Mouse (Mus musculus) kidney, postnatal 4 days (tissue): ENCODE data around the gene Npcd.

ENCODE experiments used
- DNase-seq, 2 experiments: peaks; one replicate each; pipeline ENCODE4 v3.0.0; 2021; ENCODE audit warnings: mixed read lengths in 2 of 2

Gene Npcd

GRCm38 (mm10) chr15:79765361-79765760 lies 68.7 kb downstream of the Npcd start:
- peak in 1 of 2 experiments; percentile 52 for DNase-seq

- DNase-seq: no peak
These were observed 69.3 kb downstream of the Npcd start for GRCm38 (mm10) chr15:79764539-79765267.

GRCm38 (mm10) chr15:79763601-79764246 lies 70.3 kb downstream of the Npcd start:
- DNase-seq: no peak

GRCm38 (mm10) chr15:79763001-79763400 lies 71.0 kb downstream of the Npcd start:
- no peak for DNase-seq

GRCm38 (mm10) chr15:79760956-79761355 lies 73.1 kb downstream of the Npcd start:
- no peak for DNase-seq

- no peak for DNase-seq
These were observed 76.9 kb downstream of the Npcd start for GRCm38 (mm10) chr15:79757118-79757517.

GRCm38 (mm10) chr15:79755977-79756625 lies 77.9 kb downstream of the Npcd start:
- DNase-seq: no peak

GRCm38 (mm10) chr15:79755176-79755575 lies 78.9 kb downstream of the Npcd start:
- DNase-seq: no peak

GRCm38 (mm10) chr15:79753873-79754272 lies 80.2 kb downstream of the Npcd start:
- no peak for DNase-seq

GRCm38 (mm10) chr15:79753420-79753752 lies 80.7 kb downstream of the Npcd start:
- no peak for DNase-seq

- peak; percentile 84 to 86 for DNase-seq
These were observed 81.2 kb downstream of the Npcd start for GRCm38 (mm10) chr15:79752742-79753419.

- no peak for DNase-seq
These were observed 82.3 kb downstream of the Npcd start for GRCm38 (mm10) chr15:79751772-79752171.

GRCm38 (mm10) chr15:79750266-79750665 lies 83.8 kb downstream of the Npcd start:
- DNase-seq: no peak

- DNase-seq: no peak
These were observed 84.9 kb downstream of the Npcd start for GRCm38 (mm10) chr15:79749162-79749561.

GRCm38 (mm10) chr15:79747998-79748397 lies 86.0 kb downstream of the Npcd start:
- peak; percentile 76 to 83 for DNase-seq

- no peak for DNase-seq
These were observed 88.2 kb downstream of the Npcd start for GRCm38 (mm10) chr15:79745883-79746282.

GRCm38 (mm10) chr15:79745312-79745711 lies 88.7 kb downstream of the Npcd start:
- DNase-seq: no peak

- peak in 1 of 2 experiments; percentile 28 for DNase-seq
These were observed 89.3 kb downstream of the Npcd start for GRCm38 (mm10) chr15:79744742-79745141.

GRCm38 (mm10) chr15:79744001-79744400 lies 90.0 kb downstream of the Npcd start:
- DNase-seq: no peak

GRCm38 (mm10) chr15:79742706-79743023 lies 91.4 kb downstream of the Npcd start:
- DNase-seq: no peak

GRCm38 (mm10) chr15:79741921-79742705 lies 91.9 kb downstream of the Npcd start, which contains the start of gene Sun2:
Gene Sun2, minus strand, starts transcription at chr15:79742536.
- DNase-seq: peak; percentile 94 to 96

- DNase-seq: peak in 1 of 2 experiments; percentile 40
These were observed 92.7 kb downstream of the Npcd start for GRCm38 (mm10) chr15:79741173-79741858.
